Mouse (Mus musculus) embryonic fibroblast, embryonic 13.5 days (primary cell): ENCODE measurements at regions not wholly inside any gene's neighbourhood (a gene's known extent, or its start where the extent isn't known, plus 50 kb on each side); places are given as distances from the start of the nearest gene placed in this dataset.

Source experiments
- H3K27ac ChIP-seq: 2 replicates; pipeline ENCODE4 v1.5.1; 2012; ENCODE audit warnings: low read length, control low read depth, inconsistent platforms; ENCODE audit not compliant: insufficient read depth
- H3K4me1 ChIP-seq: 2 replicates; pipeline ENCODE4 v1.6.1; 2011; ENCODE audit warnings: low read length; ENCODE audit not compliant: control insufficient read depth, insufficient read depth
- H3K4me3 ChIP-seq: 2 replicates; pipeline ENCODE4 v1.5.1; 2011; ENCODE audit warnings: mild to moderate bottlenecking, control low read depth, low read length; ENCODE audit not compliant: insufficient read depth
- CTCF ChIP-seq: IDR thresholded peaks from 2 replicates; pipeline ENCODE4 v1.5.1; 2011; ENCODE audit warnings: mild to moderate bottlenecking, control low read depth, low read length, moderate library complexity, borderline replicate concordance; ENCODE audit not compliant: insufficient read depth
- POLR2A ChIP-seq: IDR thresholded peaks from 2 replicates; pipeline ENCODE4 v1.6.1; 2011; ENCODE audit warnings: low read depth, mild to moderate bottlenecking, control low read depth, low read length, moderate library complexity

- Histone ChIP-seq H3K4me3 (no peak overlapping the region), H3K4me1 (0 out of 2 replicates have a peak, but pooled peaks cover 2% of the 10 kb centered on the region), H3K27ac (no peak overlapping the region)
- TF ChIP-seq POLR2A (no peak), CTCF (no peak)
Observed at GRCm38 (mm10) chr8:10687867-10688561, 320.2 kb downstream of the Irs2 start.
